Mouse (Mus musculus) cerebellum, adult 11-12 months (tissue): ENCODE measurements around the gene Hipk4.

Source experiments
- DNase-seq: peaks from one replicate; pipeline ENCODE4 v3.0.0; 2022

The Hipk4 gene

DNA sequence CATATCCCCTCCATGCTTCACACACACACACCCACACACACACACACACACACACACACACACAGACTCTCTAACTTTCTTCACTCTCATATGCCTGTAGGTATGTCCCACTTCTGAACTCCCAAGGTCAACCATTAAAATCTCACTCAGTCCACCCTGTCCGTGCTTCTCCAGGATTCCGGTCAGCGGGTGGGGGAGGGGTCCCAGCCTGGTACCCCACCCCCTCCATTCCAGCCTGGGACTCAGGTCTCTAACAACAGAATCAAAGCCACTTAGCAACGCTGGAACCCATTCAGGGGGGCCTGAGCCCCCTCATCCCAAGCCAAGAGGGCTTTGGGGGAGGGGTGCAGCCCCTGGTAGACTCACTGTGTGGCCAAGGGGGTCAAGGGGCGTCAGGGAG, at the start of gene Hipk4:
Gene Hipk4 (plus strand): TSS at position 301 of the 400 bp plus-strand sequence.
- no peak for DNase-seq

GRCm38 (mm10) chr7:27473835-27474489, 49.1 kb upstream of the Hipk4 start:
- DNase-seq: no peak

- DNase-seq: peak; percentile 99
Observed at GRCm38 (mm10) chr7:27474490-27474954, 48.5 kb upstream of the Hipk4 start.

DNA sequence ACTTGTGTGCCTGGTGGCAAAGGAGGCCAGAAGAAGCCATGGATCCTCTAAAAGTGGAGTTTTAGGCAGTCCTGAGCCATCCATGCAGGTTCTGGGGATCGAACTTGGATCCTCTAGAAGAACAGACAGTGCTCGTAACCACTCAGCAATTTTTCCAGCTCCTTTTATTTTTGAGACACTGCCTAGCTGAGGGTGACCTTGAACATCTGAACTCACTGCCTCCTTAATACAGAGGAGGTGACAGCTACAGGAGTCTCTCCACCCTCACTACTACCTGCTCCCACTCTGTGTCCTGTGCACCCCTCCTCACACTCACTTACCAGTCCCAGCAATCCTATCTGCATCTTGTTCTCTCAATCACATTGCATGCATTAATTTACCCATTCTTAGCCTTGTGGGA, 47.5 kb upstream of the Hipk4 start:
- no peak for DNase-seq

DNA sequence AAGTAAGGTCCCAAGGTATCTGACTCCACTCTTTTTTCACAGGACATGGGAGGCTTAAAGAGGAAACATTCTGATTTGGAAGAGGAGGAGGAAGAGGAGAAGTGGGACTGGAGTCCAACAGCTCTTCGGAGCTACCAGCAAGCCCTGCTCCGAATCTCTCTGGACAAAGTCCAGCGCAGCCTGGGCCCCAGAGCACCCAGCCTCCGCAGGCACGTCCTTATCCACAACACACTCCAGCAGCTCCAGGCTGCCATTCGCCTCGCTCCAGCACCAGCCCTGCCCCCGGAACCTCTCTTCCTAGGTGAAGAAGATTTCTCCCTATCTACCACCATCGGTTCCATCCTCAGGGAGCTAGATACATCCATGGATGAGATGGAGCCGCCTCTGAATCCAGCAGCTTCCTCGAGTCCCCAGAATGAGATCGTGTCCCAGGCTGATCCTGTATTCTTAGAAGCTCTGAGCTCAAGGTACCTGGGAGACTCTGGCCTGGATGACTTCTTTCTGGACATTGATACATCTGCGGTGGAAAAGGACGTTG, 46.9 kb upstream of the Hipk4 start:
- peak; percentile 63 for DNase-seq

DNA sequence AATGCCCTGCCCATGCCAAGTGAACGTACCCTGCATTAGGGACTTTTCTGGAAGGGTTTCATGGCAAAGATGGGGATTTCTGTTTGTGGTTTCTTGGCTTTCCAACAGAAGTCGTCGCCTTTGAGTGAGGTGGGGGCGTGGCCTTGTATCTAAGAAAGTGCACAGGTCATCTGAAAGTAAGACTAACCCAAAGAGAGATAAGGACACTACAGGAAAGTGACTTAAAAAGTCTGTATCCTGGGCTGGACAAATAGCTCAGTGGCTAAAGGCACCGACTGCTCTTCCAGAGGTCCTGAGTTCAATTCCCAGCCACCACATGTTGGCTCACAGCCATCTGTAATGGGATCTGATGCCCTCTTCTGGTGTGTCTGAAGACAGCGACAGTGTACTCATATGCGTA, 44.5 kb upstream of the Hipk4 start:
- no peak for DNase-seq

GRCm38 (mm10) chr7:27479750-27480149, 43.3 kb upstream of the Hipk4 start:
- no peak for DNase-seq

DNA sequence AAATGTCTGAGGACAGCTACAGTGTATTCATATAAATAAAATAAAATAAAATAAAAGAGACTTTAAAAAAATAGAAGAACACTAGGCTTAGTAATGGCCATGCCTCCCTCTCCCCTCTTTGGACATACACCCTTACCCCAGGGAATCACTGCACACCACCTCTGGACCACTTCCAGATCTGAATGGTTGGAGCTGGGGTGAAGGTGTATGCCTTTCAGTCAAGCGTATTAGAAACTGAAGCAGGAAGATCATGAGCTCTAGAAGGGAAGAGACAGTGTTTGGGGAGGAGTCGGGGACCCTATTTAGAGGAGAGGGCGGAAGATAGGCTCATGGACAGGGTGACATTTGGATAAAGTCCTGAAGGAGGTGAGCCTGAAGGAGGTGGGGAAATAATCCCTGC, 42.6 kb upstream of the Hipk4 start:
- DNase-seq: peak; percentile 36

- no peak for DNase-seq
Observed at GRCm38 (mm10) chr7:27480927-27481626, 42.0 kb upstream of the Hipk4 start.

DNA sequence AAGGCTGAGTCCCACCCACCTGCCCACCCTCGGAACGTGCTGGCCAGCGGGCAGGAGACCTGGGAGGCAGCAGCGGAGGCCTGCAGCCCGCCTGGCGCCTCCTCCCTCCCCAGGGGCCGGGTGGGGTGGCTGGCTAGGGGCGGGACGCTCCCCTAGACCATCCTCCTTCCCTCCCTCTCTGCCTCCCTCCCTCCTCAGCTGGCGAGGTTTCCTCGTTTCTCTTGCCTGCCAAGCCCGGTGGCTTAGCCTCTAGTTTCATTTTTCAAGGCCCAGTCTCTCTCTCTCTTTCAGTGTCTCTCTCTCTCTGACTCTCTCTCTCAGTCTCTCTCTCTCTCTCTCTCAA, 41.5 kb upstream of the Hipk4 start:
- DNase-seq: peak; percentile 88

DNA sequence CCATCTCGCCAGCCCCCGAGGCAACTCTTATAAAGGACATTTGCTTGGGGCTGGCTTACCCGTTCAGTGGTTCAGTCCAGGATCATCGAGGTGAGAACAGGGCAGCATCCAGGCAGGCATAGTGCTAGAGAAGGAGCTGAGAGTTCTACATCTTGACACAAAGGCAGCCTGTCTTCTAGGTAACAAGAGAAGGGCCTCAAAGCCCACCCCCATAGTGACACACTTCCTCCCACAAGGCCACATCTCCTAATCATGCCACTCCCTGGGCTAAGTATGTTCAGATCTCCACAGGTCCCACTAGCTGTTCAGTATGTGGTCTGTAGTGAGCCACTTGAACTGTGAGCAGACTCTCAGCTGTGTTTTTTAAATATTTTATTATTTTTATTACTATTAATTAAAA, 39.2 kb upstream of the Hipk4 start:
- no peak for DNase-seq

DNA sequence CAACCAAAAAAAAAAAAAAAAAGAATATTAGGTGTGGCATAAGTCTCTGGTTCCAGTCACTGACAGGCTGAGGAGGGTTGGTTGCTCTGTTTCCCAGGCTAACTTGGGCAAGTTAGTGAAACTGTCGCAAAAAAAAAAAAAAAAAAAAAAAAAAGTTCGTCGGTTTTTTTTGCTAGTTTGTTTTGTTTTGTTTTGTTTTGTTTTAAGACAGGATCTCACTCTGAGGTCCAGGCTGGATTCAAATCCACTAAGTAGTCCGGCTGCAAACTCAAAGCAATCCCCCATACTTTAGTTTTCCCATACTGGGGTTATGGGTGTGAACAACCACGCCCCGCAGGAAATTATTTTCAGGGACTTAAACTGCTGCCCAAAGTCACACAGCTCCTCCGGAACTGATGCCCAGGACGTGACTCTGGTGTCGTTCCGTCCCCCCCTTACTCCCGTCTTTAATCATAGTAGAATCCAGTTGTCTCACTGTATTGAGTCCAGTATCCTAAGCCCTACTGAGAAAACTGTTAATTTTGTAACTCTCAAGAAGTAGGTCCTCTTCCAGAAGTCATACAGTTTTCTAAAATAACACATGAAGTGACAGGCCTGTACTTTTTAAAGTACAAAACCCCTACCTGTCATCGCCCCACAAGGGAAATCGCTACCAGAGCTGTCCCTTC, 36.8 kb upstream of the Hipk4 start:
- DNase-seq: peak; percentile 64

DNA sequence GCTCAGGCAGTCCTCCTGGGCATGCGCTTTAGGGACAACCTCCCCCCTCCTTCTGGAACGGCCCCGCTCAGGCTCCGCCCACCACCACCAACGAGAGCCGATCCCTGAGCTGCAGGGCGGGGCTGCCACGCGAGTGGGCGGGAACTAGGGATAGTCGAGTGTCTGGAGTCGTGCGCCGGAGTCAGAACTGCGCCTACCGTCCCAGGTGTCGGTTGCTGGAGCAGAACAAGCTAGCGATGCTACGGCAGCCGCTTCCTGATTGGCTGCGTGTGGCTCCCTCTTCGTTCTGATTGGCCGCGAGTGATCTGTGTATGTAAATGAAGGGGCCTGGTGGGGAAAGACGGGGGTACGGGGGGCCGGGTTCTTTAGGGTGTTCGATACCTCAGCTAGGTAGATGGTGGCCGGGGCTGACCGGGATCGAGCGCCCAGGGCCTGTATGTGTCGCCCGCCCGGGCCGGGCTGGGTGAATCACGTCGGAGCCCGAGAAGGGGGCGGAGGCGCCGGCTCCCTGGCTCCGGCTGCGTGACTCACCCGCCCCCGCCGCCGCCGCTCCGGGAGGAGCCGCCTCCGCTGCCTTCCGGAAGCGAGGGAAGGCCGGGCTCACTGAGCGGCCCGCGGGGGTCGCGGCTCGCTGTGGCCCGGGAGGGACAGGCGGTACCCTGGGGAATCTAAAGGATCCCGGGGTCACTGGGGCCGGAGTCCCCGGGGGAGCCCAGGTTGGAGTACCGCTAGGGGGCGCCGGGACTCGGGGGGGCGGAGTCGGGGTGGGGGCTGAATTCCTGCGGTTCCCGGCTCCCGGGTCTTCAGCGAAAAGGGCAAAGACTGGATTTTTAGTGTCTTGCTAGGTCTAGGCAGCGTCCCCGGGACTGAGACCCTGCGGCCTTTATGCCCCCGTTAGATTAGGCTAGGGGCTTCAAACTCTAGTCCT, 36.0 kb upstream of the Hipk4 start, which contains the start of gene Sertad1:
Gene Sertad1 (plus strand): TSS at position 141 of the 928 bp plus-strand sequence.
- peak; percentile 100 for DNase-seq

- peak; percentile 78 for DNase-seq
Observed at GRCm38 (mm10) chr7:27487740-27488268, 35.3 kb upstream of the Hipk4 start.

- peak; percentile 72 for DNase-seq
Observed at GRCm38 (mm10) chr7:27489270-27489869, 33.7 kb upstream of the Hipk4 start.

DNA sequence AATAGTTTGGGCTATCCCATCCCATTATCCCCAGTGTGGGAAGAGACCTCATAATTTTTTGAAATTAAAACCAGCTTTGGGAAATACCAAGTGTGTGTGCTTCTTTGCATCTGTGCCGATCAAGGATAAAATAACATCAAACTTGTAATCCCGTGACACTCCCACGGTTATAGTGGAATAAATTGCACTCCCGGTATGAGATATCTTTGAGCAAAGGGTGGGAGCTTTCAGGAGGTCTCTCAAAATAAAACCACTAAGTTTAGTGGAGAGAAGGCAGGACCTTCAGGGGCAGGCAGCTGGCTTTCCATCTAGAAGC, 32.9 kb upstream of the Hipk4 start:
- DNase-seq: no peak

DNA sequence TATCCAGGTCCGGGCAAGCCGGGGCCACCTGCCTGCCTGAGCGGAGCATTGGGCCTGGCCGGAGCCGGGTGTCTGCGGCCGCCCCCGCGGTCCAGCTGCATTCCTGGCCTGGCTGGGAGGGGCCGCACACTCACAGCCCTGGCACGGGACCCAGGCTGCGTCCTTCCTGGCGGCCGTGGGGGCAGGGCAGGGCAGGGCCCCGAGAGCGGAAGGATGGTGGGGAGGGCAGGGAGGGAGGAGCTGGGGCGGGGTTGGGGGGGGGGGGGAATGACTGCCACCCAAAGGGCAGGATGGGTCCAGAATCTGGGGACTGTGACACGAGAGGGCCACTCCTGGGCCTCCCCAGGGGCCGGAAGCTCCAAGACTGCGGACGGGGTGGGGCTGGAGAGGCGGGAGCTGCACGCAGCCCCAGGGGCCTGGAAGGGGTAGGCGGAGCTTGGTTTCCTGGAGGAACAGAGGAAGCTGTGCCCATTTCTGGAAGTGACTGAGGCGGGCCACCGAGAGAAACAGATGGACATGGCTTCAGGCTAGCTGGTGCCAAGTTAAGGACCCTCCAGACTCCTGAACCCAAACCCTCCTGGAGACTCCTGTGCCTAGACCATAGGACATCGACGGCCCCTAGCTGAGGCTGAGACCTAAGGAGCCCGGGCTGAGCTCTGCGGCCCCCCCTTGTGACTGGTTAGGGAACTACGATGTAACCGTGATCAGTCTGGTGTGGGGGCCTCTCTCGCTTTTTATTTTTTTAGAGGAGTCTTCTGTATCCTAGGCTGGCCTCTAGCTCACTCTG, 32.3 kb upstream of the Hipk4 start:
- peak; percentile 93 for DNase-seq

GRCm38 (mm10) chr7:27491856-27492255, 31.2 kb upstream of the Hipk4 start:
- DNase-seq: peak; percentile 51

GRCm38 (mm10) chr7:27493022-27493421, 30.0 kb upstream of the Hipk4 start:
- DNase-seq: no peak

- no peak for DNase-seq
Observed at GRCm38 (mm10) chr7:27493450-27493849, 29.6 kb upstream of the Hipk4 start.
